Mouse (Mus musculus): ENCODE results near the gene Ms4a12. TPM values are rescaled to one million over a fixed set of nuclear protein-coding genes. Genes with fewer than 3 reads are reported as not detected.
"Not testable (repeated sequence)": the region's sequence is repeated elsewhere in the genome, so short reads cannot be mapped to it uniquely, and the experiment has no call there.

Ms4a12 gene
- not detected in 2 replicates for polyA plus RNA-seq (2016; fragmentation: Nextera tagmentation; extraction: Ambion mirVana)

DNA sequence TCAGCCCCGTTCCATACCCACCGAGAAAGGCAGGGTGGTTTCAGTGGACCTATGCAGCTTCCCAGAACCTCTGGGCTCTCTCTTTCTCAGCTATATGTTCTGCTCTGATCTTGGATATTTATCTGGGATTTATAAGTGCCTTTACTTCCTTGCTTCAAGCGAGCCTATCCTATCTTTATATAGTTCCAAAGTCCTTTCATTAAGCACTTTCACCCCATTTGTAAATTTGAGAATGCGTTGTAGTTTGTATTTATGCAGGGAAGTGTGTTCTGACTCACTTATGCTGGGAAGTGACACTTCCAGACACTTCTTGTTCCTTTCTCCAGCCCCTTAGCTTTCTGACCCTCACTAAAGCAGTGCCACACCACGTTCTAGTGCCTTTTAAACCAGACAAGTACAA lies at the start of gene Ms4a12:
TSS of gene Ms4a12 (minus strand) at position 101 of the 400 bp plus-strand sequence.
- H3K27me3 ChIP-seq (replicated peaks) = no peaks in the 10 kb centered on the region
- H3K9me3 ChIP-seq (replicated peaks) = no peaks in the 10 kb centered on the region
- WGBS = 61% methylated on average over 5 of the region's 5 CpGs
- H3K36me3 ChIP-seq = no peaks in the 10 kb centered on the region
- no peak within 1 kb of the TSS for H3K9ac ChIP-seq
- no peak within 1 kb of the TSS for H3K4me3 ChIP-seq
- H3K4me1 ChIP-seq (replicated peaks) = no peaks in the 10 kb centered on the region
- ATAC-seq (ENCODE audit: insufficient number of reproducible peaks, low FRiP score) = no peak
- H3K4me2 ChIP-seq = no peak within 1 kb of the TSS
- H3K27ac ChIP-seq (ENCODE audit: poor library complexity, severe bottlenecking) = no peak within 1 kb of the TSS

DNA sequence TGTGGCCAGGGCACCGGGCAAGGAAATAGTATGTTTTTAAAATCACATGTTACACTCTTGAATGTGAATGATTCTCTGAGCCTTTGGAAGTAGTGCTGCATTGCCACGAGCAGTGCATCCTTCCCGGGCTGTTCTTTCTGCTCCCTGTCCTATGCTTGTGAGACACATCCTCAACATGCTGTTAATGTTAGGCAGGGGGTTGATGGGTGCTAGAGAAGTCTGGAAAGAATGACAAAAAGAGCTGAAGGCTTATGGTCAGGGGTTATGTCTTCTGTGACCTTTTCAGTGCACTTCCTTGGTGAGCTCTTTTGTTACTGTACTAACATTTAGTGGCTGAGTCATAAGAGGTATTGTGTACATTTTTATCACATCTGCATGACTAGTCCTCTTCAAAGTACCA lies 48.0 kb upstream of the Ms4a12 start:
- Histone ChIP-seq H3K36me3 (no peaks in the 10 kb centered on the region), H3K4me3 (no peak overlapping the region), H3K27me3 (replicated peaks) (no peaks in the 10 kb centered on the region), H3K4me2 (no peak overlapping the region), H3K9me3 (replicated peaks) (no peaks in the 10 kb centered on the region), H3K4me1 (replicated peaks) (no peaks in the 10 kb centered on the region), H3K9ac (no peak overlapping the region), H3K27ac (ENCODE audit: poor library complexity, severe bottlenecking) (no peak overlapping the region)
- WGBS = 79% methylated on average over 3 of the region's 3 CpGs
- ATAC-seq (ENCODE audit: insufficient number of reproducible peaks, low FRiP score) = no peak

DNA sequence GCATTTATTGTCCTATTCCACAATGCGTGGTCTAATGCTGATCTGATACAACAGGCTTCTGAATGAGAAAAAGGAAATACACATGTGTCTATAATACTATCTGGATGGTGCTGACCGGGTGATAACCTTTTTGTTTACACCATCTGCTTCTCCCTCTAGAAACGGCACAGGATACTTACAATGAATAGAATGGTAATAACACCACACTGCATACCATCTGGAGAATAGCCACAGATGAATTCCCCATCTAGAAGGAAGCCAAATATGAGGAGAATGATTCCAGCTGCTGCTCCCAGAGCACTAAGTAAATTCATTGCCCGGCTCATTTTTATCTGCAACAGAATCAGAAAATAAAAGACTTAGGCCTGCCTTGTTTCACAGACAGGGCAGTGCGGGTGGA lies 44.2 kb upstream of the Ms4a12 start:
- H3K36me3 ChIP-seq = no peaks in the 10 kb centered on the region
- no peak for ATAC-seq (ENCODE audit: insufficient number of reproducible peaks, low FRiP score)
- H3K4me2 ChIP-seq = no peak overlapping the region
- H3K4me3 ChIP-seq = no peak overlapping the region
- no peaks in the 10 kb centered on the region for H3K4me1 ChIP-seq (replicated peaks)
- H3K9me3 ChIP-seq (replicated peaks) = no peaks in the 10 kb centered on the region
- H3K27me3 ChIP-seq (replicated peaks) = no peaks in the 10 kb centered on the region
- H3K9ac ChIP-seq = no peak overlapping the region
- WGBS = 62% methylated on average over 5 of the region's 5 CpGs
- H3K27ac ChIP-seq (ENCODE audit: poor library complexity, severe bottlenecking) = no peak overlapping the region

DNA sequence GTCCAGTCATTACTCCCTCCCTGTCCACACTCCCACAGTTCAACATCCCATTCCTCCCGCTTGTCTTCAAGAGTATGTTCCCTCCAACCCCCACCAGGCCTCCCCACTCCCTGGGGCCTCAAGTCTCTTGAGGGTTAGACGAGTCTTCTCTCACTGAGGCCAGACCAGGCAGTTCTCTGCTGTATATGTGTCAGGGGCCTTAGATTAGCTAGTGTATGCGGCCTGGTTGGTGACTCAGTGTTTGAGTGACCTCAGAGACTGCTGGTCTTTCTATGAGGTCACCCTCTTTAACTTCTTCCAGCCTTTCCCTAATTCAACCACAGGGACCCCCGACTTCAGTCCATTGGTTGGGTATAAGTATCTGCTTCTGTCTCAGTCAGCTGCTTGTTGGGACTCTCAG lies 34.7 kb upstream of the Ms4a12 start:
- no peaks in the 10 kb centered on the region for H3K9me3 ChIP-seq (replicated peaks)
- H3K27ac ChIP-seq (ENCODE audit: poor library complexity, severe bottlenecking) = no peak overlapping the region
- H3K4me2 ChIP-seq = no peak overlapping the region
- no peaks in the 10 kb centered on the region for H3K36me3 ChIP-seq
- H3K27me3 ChIP-seq (replicated peaks) = no peaks in the 10 kb centered on the region
- no peak overlapping the region for H3K9ac ChIP-seq
- ATAC-seq (ENCODE audit: insufficient number of reproducible peaks, low FRiP score) = no peak
- no peaks in the 10 kb centered on the region for H3K4me1 ChIP-seq (replicated peaks)
- 58% methylated on average over 4 of the region's 4 CpGs for WGBS
- H3K4me3 ChIP-seq = no peak overlapping the region

DNA sequence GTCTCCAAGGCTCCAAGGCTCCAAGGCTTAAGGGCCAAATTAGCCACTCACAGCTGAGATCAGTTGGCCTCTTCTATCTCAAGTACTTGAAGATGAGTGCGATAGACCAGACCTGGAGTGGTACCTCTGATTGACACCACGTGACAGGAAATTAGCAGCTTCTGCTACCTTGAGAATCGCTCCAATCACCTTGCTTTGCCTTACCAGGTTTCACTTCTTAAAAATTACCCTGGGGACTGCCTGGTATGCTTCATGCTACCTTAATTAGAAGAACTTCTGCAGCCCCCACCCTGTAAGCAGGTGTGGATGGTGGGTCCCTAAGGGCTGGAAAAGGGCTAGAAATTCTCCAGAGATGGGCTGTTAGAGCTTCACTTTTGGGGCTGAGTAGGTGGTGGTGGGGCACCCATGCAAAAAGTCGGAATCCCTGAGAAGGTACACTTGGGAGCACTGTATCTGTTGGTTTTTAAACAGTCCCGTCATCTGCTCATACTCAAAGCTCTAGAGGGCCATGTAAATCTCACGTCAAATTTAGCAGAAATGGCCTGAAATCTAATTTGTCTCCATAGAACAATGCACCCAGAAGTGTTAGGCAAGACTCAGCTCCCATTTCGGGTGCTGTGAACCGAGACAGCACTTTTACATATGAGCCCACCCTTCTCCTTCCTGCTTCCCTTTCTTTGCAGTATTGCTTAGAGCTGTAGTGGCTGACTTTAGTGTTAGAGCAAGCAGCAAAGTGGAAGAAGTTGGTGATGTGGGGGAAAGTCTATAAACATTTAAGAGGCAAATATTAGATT lies 34.0 kb upstream of the Ms4a12 start, which contains the start of gene Ms4a1:
TSS of gene Ms4a1 (minus strand) at position 190 of the 794 bp plus-strand sequence.
- H3K4me3 ChIP-seq = no peak within 1 kb of the TSS
- WGBS = 74% methylated on average over 8 of the region's 8 CpGs
- no peak for ATAC-seq (ENCODE audit: insufficient number of reproducible peaks, low FRiP score)

DNA sequence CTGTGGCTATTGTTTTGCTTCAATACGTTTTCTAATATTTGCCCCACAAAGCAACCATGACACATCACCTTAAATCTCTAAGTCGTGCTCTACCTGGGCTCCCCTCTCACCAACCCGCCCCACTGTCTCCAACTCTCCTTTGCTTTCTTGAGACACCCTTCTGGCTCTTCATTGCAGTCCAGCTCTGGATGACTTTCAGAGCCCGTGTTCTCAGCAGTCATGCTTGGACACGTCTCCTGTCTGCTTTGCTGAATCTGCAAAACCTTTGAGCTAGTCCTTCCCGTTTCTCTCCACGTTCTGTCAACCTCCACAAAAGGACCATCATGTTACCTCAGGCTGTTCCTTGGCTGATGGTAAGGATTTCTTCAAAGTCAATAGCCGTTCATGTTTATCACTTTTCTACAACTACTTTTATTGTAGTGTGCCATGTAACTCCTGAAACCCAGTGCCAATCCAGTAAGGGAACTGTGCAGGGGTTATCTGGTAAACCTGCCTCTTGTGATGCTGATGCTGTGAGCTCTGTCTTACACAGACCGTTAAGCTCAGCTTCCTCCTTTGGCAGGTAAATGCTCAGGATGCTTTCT lies 32.4 kb upstream of the Ms4a12 start:
- Histone ChIP-seq H3K27me3 (replicated peaks) (no peaks in the 10 kb centered on the region), H3K4me2 (no peak overlapping the region), H3K9ac (no peak overlapping the region), H3K4me1 (replicated peaks) (no peaks in the 10 kb centered on the region), H3K9me3 (replicated peaks) (no peaks in the 10 kb centered on the region), H3K4me3 (no peak overlapping the region), H3K27ac (ENCODE audit: poor library complexity, severe bottlenecking) (no peak overlapping the region), H3K36me3 (no peaks in the 10 kb centered on the region)
- 78% methylated on average over 9 of the region's 9 CpGs for WGBS
- no peak for ATAC-seq (ENCODE audit: insufficient number of reproducible peaks, low FRiP score)

More for the DNA sequence above, 34.0 kb upstream of the Ms4a12 start, which contains the start of gene Ms4a1:
- H3K9me3 ChIP-seq (replicated peaks) = no peaks in the 10 kb centered on the region
- H3K36me3 ChIP-seq = no peaks in the 10 kb centered on the region
- H3K4me2 ChIP-seq = no peak within 1 kb of the TSS
- no peaks in the 10 kb centered on the region for H3K27me3 ChIP-seq (replicated peaks)
- H3K9ac ChIP-seq = no peak within 1 kb of the TSS
- no peaks in the 10 kb centered on the region for H3K4me1 ChIP-seq (replicated peaks)
- H3K27ac ChIP-seq (ENCODE audit: poor library complexity, severe bottlenecking) = no peak within 1 kb of the TSS

DNA sequence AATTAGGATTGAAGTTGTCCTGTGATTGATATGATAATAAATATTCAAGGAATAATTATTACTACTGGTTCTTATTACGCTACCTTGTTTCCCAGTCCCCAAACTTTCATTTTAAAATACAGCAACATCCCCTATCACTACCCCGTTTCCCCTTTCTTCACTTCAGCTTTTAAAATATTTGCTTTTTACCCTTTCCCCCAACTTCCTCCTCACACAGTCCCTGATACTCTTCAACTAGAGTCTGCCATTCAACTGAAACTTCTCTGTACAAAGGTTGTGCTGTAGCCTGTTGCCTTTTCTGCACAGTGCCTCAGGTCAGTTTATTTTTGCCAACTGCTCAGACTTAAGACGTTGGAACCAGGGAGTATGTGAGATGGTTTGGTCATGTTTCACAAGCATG lies 31.3 kb upstream of the Ms4a12 start:
- Histone ChIP-seq H3K9ac (no peak overlapping the region), H3K4me3 (no peak overlapping the region), H3K4me1 (replicated peaks) (no peaks in the 10 kb centered on the region), H3K36me3 (no peaks in the 10 kb centered on the region), H3K27me3 (replicated peaks) (no peaks in the 10 kb centered on the region), H3K27ac (ENCODE audit: poor library complexity, severe bottlenecking) (no peak overlapping the region), H3K4me2 (no peak overlapping the region), H3K9me3 (replicated peaks) (no peaks in the 10 kb centered on the region)
- no peak for ATAC-seq (ENCODE audit: insufficient number of reproducible peaks, low FRiP score)
- WGBS = 65% methylated on average over 3 of the region's 3 CpGs

DNA sequence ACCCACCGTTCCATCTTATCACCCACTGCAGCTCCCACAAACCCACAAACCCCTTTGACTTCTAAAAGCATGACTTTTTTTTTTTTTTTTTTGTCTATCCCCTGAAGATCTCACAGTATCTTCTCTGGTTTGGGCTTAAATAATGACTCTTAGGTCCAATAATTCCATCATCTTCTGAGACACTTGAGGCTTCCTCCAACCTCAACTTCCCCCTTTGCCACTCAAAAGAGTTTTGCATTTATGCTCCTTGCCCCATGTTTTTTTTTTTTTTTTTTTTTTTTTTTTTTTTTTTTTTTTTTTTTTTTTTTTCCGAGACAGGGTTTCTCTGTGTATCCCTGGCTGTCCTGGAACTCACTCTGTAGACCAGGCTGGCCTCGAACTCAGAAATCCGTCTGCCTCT lies 30.7 kb upstream of the Ms4a12 start:
- not testable (repeated sequence) for H3K4me2 ChIP-seq; ATAC-seq (ENCODE audit: insufficient number of reproducible peaks, low FRiP score); H3K36me3 ChIP-seq; H3K27ac ChIP-seq (ENCODE audit: poor library complexity, severe bottlenecking); H3K27me3 ChIP-seq (replicated peaks); H3K9me3 ChIP-seq (replicated peaks); H3K4me1 ChIP-seq (replicated peaks); H3K4me3 ChIP-seq; H3K9ac ChIP-seq
- 67% methylated on average over 4 of the region's 4 CpGs for WGBS

DNA sequence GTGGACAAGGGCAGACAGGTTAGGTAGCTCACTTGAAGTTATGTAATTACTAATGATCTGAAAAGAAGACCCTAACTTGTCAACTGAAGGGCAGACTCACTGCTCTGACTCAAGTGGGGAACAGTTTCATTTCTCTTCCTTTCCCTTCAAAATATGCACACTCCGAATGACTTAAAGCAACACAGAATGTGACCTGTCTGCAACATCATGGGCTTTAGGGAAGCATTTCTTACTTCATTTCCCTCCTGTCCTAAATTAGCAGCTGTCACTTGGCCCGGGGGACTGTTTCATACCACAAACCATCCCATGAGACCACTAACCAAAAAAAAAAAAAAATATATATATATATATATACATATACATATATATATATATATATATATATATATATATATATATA lies 29.3 kb upstream of the Ms4a12 start:
- no peak overlapping the region for H3K9ac ChIP-seq
- H3K9me3 ChIP-seq (replicated peaks) = no peaks in the 10 kb centered on the region
- H3K27me3 ChIP-seq (replicated peaks) = no peaks in the 10 kb centered on the region
- no peak overlapping the region for H3K4me3 ChIP-seq
- no peak for ATAC-seq (ENCODE audit: insufficient number of reproducible peaks, low FRiP score)
- 87% methylated on average over 2 of the region's 2 CpGs for WGBS
- H3K4me1 ChIP-seq (replicated peaks) = no peaks in the 10 kb centered on the region
- H3K4me2 ChIP-seq = no peak overlapping the region
- no peaks in the 10 kb centered on the region for H3K36me3 ChIP-seq
- no peak overlapping the region for H3K27ac ChIP-seq (ENCODE audit: poor library complexity, severe bottlenecking)

DNA sequence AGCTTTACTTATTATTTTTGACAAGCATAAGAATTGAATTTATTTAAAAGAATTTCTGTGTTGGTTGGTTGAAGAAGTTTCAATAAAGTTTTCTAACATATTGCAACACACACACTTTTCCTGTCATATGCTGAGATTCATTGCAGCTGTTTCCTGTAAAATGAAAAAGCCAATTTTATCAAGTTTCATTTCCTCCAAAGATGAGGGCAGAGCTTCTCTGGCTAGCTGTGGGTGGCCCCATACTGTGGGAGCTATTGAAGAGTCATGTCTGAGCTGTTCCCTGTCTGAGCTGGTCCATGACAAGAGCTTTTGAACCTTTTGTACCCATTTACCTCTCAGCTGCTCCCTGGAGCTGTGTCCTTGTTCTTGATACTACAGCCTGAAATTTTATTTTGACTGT lies 12.0 kb upstream of the Ms4a12 start:
- Histone ChIP-seq H3K27ac (ENCODE audit: poor library complexity, severe bottlenecking) (no peak overlapping the region), H3K9ac (no peak overlapping the region), H3K4me1 (replicated peaks) (no peaks in the 10 kb centered on the region), H3K27me3 (replicated peaks) (no peaks in the 10 kb centered on the region), H3K4me3 (no peak overlapping the region), H3K36me3 (no peaks in the 10 kb centered on the region), H3K9me3 (replicated peaks) (no peaks in the 10 kb centered on the region), H3K4me2 (no peak overlapping the region)
- ATAC-seq (ENCODE audit: insufficient number of reproducible peaks, low FRiP score) = no peak

DNA sequence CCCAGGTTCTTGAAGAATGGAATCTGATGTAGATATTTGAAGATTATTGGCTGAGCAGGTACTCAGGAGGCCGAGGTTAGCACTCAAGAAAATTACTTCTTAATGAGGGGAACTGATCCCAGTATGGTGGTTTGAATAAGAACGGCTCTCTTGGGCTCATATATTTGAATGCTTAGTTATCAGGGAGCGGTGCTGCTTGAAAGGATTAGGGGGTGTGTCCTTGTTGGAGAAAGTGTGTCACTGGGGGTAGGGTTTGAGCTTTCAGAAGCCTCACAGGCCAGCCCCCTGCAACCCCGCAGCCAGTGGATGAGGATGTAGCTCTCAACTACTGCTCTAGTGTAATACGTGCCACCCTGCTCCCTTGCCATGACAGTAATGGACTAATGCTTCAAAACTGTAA lies 10.3 kb upstream of the Ms4a12 start:
- no peak for ATAC-seq (ENCODE audit: insufficient number of reproducible peaks, low FRiP score)
- H3K27ac ChIP-seq (ENCODE audit: poor library complexity, severe bottlenecking) = no peak overlapping the region
- no peaks in the 10 kb centered on the region for H3K4me1 ChIP-seq (replicated peaks)
- no peak overlapping the region for H3K4me2 ChIP-seq
- no peaks in the 10 kb centered on the region for H3K9me3 ChIP-seq (replicated peaks)
- H3K4me3 ChIP-seq = no peak overlapping the region
- H3K9ac ChIP-seq = no peak overlapping the region
- H3K27me3 ChIP-seq (replicated peaks) = no peaks in the 10 kb centered on the region
- H3K36me3 ChIP-seq = no peaks in the 10 kb centered on the region
- 57% methylated on average over 5 of the region's 5 CpGs for WGBS

DNA sequence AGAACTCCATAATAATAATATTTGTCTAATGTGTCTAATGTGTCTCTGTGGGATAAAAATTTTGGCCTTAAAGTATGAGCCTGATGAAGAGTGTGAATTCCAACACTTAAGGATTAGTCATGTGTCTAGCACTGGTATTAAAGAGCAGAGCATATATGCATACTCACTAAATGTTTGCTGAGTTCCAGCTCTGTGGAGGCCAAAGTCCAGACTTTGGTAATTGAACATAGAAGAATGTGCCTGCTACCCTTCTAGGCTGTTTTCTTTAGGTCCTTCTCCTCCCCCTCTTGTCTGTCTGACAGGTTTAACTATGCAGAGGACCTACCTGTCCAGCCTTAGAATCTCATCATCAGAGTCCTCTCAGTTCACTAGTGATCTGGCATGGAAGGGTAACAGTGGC lies 3.6 kb upstream of the Ms4a12 start:
- no peak for ATAC-seq (ENCODE audit: insufficient number of reproducible peaks, low FRiP score)

More for the DNA sequence above, 3.6 kb upstream of the Ms4a12 start:
- Histone ChIP-seq H3K9ac (no peak overlapping the region), H3K4me3 (no peak overlapping the region), H3K27ac (ENCODE audit: poor library complexity, severe bottlenecking) (no peak overlapping the region), H3K9me3 (replicated peaks) (no peaks in the 10 kb centered on the region), H3K36me3 (no peaks in the 10 kb centered on the region), H3K27me3 (replicated peaks) (no peaks in the 10 kb centered on the region), H3K4me2 (no peak overlapping the region), H3K4me1 (replicated peaks) (no peaks in the 10 kb centered on the region)

Measured in heart, embryonic 12.5 days (tissue).